Mouse (Mus musculus): ENCODE measurements around the gene Il2rb. TPM values are rescaled to one million over a fixed set of nuclear protein-coding genes. Genes with fewer than 3 reads are reported as not detected.

Gene Il2rb
- polyA plus RNA-seq, 1 experiment from 2014 or later: 0.41 TPM

GRCm38 (mm10) chr15:78514393-78515146, 19.5 kb upstream of the Il2rb start:
- Histone ChIP-seq H3K27me3 (ENCODE audit: control insufficient read depth, insufficient read depth, low read length) (no peaks in the 10 kb centered on the region), H3K4me1 (ENCODE audit: control insufficient read depth, insufficient read depth, low read length) (peaks cover 4% of the 10 kb centered on the region; the same call in 1 of the 2 replicates), H3K9me3 (ENCODE audit: control insufficient read depth, low read depth, low read length) (no peaks in the 10 kb centered on the region), H3K36me3 (ENCODE audit: control insufficient read depth, insufficient read depth, low read length) (no peaks in the 10 kb centered on the region), H3K4me3 (ENCODE audit: low read depth, low read length) (no peak overlapping the region), H3K4me2 (replicated peaks; ENCODE audit: low read depth, low read length) (no peak overlapping the region), H3K27ac (ENCODE audit: low read length) (no peak overlapping the region), H3K9ac (replicated peaks; ENCODE audit: low read depth, low read length) (no peak overlapping the region)
- 30% methylated on average over 7 of the region's 7 CpGs for WGBS
- ATAC-seq (ENCODE audit: insufficient number of reproducible peaks, insufficient read depth, low FRiP score, low read depth): peak; percentile 35; the same call in 1 of the 2 replicates

DNA sequence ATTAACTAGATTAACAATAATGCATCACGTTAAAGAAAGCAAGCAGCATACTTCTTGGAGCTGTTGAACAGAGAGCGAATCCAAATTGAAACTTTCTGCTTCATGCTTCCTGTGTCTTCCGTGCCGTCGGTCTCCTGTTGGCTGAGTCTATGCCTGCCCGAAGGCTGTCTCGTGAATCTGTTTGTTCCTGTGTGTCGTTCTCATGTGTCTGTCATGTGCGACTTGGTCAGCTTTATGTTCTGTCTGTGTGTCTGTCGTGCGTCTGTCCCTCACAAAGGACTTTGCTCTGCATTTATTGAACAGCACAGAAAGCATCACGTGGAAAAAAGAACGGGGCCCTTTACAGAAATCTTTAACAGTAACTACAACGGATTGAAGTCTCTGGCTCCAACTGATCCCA, 17.9 kb upstream of the Il2rb start:
- H3K4me3 ChIP-seq (ENCODE audit: low read depth, low read length): no peak overlapping the region
- ATAC-seq (ENCODE audit: insufficient number of reproducible peaks, insufficient read depth, low FRiP score, low read depth): no peak
- H3K4me2 ChIP-seq (replicated peaks; ENCODE audit: low read depth, low read length): no peak overlapping the region
- no peak overlapping the region for H3K9ac ChIP-seq (replicated peaks; ENCODE audit: low read depth, low read length)
- H3K4me1 ChIP-seq (ENCODE audit: control insufficient read depth, insufficient read depth, low read length): peaks cover 4% of the 10 kb centered on the region; the same call in 1 of the 2 replicates
- no peaks in the 10 kb centered on the region for H3K36me3 ChIP-seq (ENCODE audit: control insufficient read depth, insufficient read depth, low read length)
- H3K9me3 ChIP-seq (ENCODE audit: control insufficient read depth, low read depth, low read length): no peaks in the 10 kb centered on the region
- 80% methylated on average over 14 of the region's 14 CpGs for WGBS
- no peaks in the 10 kb centered on the region for H3K27me3 ChIP-seq (ENCODE audit: control insufficient read depth, insufficient read depth, low read length)
- H3K27ac ChIP-seq (ENCODE audit: low read length): no peak overlapping the region

GRCm38 (mm10) chr15:78511951-78512350, 16.9 kb upstream of the Il2rb start:
- H3K4me2 ChIP-seq (replicated peaks; ENCODE audit: low read depth, low read length): no peak overlapping the region
- H3K9me3 ChIP-seq (ENCODE audit: control insufficient read depth, low read depth, low read length): no peaks in the 10 kb centered on the region
- H3K9ac ChIP-seq (replicated peaks; ENCODE audit: low read depth, low read length): no peak overlapping the region
- no peak overlapping the region for H3K27ac ChIP-seq (ENCODE audit: low read length)
- H3K27me3 ChIP-seq (ENCODE audit: control insufficient read depth, insufficient read depth, low read length): no peaks in the 10 kb centered on the region
- H3K4me1 ChIP-seq (ENCODE audit: control insufficient read depth, insufficient read depth, low read length): peaks cover 4% of the 10 kb centered on the region; the same call in 1 of the 2 replicates
- ATAC-seq (ENCODE audit: insufficient number of reproducible peaks, insufficient read depth, low FRiP score, low read depth): no peak
- H3K36me3 ChIP-seq (ENCODE audit: control insufficient read depth, insufficient read depth, low read length): no peaks in the 10 kb centered on the region
- H3K4me3 ChIP-seq (ENCODE audit: low read depth, low read length): no peak overlapping the region
- WGBS: 54% methylated on average over 7 of the region's 7 CpGs

DNA sequence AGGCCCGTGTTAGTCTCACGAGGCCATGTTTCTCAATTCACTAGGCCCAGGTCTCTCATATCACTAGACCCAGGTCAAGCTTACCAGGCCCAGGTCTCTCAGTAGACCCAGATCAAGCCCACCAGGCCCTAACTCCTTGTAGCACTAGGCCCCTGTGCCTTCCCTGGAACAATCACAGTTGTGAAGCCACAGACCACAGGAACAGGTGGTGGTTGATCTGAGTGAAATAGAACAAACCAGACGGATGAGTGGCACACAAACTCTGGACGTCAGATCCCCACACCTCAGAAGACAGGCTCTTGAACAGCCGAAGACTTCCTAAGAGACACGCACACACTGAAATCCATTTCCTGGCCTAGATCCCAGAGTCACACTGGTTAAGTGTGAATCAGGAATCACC, 15.7 kb upstream of the Il2rb start:
- Histone ChIP-seq H3K9me3 (ENCODE audit: control insufficient read depth, low read depth, low read length) (no peaks in the 10 kb centered on the region), H3K4me3 (ENCODE audit: low read depth, low read length) (no peak overlapping the region), H3K27ac (ENCODE audit: low read length) (no peak overlapping the region), H3K9ac (replicated peaks; ENCODE audit: low read depth, low read length) (no peak overlapping the region), H3K27me3 (ENCODE audit: control insufficient read depth, insufficient read depth, low read length) (no peaks in the 10 kb centered on the region), H3K4me1 (ENCODE audit: control insufficient read depth, insufficient read depth, low read length) (peaks cover 4% of the 10 kb centered on the region; the same call in 1 of the 2 replicates), H3K4me2 (replicated peaks; ENCODE audit: low read depth, low read length) (no peak overlapping the region), H3K36me3 (ENCODE audit: control insufficient read depth, insufficient read depth, low read length) (no peaks in the 10 kb centered on the region)
- no peak for ATAC-seq (ENCODE audit: insufficient number of reproducible peaks, insufficient read depth, low FRiP score, low read depth)
- WGBS: 86% methylated on average over 6 of the region's 6 CpGs

DNA sequence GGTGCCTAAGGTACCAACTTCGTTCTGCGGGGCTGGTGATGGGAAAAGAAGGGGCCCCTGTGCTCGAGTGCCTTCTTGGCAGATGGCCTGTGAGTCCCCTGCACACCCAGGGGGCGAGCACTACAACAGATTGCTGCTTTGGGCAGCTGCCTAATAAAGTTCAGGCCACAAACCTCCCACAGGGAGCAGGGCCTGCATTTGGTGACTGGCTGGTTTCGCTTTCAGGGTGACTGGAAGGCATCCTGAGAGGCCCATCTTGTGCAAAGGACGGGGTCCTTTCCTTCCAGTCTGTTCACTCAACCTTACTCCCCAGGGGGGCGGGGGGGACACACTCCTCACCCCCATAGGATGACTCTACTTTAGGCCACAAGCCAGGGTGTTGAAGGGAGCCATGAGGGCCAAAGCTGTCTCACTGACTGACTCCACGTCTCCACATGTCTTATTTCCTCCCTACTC, 15.1 kb upstream of the Il2rb start:
- no peak for ATAC-seq (ENCODE audit: insufficient number of reproducible peaks, insufficient read depth, low FRiP score, low read depth)
- no peak overlapping the region for H3K9ac ChIP-seq (replicated peaks; ENCODE audit: low read depth, low read length)
- H3K4me1 ChIP-seq (ENCODE audit: control insufficient read depth, insufficient read depth, low read length): peaks cover 4% of the 10 kb centered on the region; the same call in 1 of the 2 replicates
- no peaks in the 10 kb centered on the region for H3K27me3 ChIP-seq (ENCODE audit: control insufficient read depth, insufficient read depth, low read length)
- 71% methylated on average over 8 of the region's 8 CpGs for WGBS
- H3K4me2 ChIP-seq (replicated peaks; ENCODE audit: low read depth, low read length): no peak overlapping the region
- H3K36me3 ChIP-seq (ENCODE audit: control insufficient read depth, insufficient read depth, low read length): no peaks in the 10 kb centered on the region
- no peak overlapping the region for H3K27ac ChIP-seq (ENCODE audit: low read length)
- no peak overlapping the region for H3K4me3 ChIP-seq (ENCODE audit: low read depth, low read length)
- no peaks in the 10 kb centered on the region for H3K9me3 ChIP-seq (ENCODE audit: control insufficient read depth, low read depth, low read length)

DNA sequence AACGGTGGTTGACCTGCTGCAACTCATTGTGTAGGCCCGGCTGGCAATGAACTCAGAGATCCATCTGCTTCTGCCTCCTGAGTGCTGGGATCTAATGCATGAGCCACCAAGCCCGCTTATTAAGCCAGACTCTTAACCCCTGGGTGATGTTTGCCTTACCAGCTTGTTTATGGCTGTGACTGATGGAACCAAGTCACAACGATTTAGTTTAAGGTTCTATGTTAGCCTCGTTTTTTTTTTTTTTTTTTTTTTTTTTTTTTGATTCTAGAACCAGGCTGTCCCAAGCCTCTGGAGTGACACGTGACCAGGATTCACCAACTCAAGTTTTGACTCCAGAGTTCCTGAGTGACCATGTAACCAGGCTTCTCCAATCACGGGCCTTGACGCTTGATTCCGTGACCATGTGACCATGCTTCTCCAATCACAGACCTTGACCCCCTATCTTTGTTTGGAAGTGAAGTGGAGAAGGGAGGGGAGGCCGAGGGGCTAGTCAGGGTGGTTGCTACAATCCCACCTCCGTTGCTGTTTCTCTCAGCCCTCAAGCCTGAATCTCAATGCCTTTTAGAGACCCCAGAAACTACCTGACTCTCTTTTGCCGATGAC, 14.3 kb upstream of the Il2rb start:
- no peaks in the 10 kb centered on the region for H3K27me3 ChIP-seq (ENCODE audit: control insufficient read depth, insufficient read depth, low read length)
- peaks cover 4% of the 10 kb centered on the region; the same call in 1 of the 2 replicates for H3K9me3 ChIP-seq (ENCODE audit: control insufficient read depth, low read depth, low read length)
- 40% methylated on average over 12 of the region's 12 CpGs for WGBS
- no peak overlapping the region for H3K4me3 ChIP-seq (ENCODE audit: low read depth, low read length)
- H3K4me1 ChIP-seq (ENCODE audit: control insufficient read depth, insufficient read depth, low read length): peaks cover 4% of the 10 kb centered on the region; the same call in 1 of the 2 replicates
- no peak overlapping the region for H3K4me2 ChIP-seq (replicated peaks; ENCODE audit: low read depth, low read length)
- no peak overlapping the region for H3K27ac ChIP-seq (ENCODE audit: low read length)
- no peak overlapping the region for H3K9ac ChIP-seq (replicated peaks; ENCODE audit: low read depth, low read length)
- no peak for ATAC-seq (ENCODE audit: insufficient number of reproducible peaks, insufficient read depth, low FRiP score, low read depth)
- no peaks in the 10 kb centered on the region for H3K36me3 ChIP-seq (ENCODE audit: control insufficient read depth, insufficient read depth, low read length)

DNA sequence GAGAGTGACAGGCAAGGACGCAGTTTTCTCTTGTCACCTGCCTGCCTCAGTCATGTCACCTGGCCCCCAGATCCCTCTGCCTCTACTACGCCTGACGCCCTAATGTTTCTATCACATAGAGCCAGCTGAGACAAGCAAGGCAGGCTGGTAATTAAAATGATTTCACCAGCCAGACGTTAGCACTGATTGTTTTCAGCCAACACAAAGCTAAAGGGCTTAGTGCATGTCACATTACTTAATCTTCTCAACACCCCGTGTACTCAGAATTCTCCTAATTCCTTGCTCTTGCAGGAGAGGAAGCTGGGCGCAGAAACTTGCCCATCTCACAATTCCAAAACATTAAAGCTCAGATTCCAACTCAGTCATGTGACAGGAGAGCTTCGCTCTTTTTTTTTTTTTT, 13.4 kb upstream of the Il2rb start:
- no peak overlapping the region for H3K9ac ChIP-seq (replicated peaks; ENCODE audit: low read depth, low read length)
- peaks cover 4% of the 10 kb centered on the region; the same call in 1 of the 2 replicates for H3K4me1 ChIP-seq (ENCODE audit: control insufficient read depth, insufficient read depth, low read length)
- H3K4me3 ChIP-seq (ENCODE audit: low read depth, low read length): no peak overlapping the region
- no peak overlapping the region for H3K4me2 ChIP-seq (replicated peaks; ENCODE audit: low read depth, low read length)
- WGBS: 62% methylated on average over 7 of the region's 7 CpGs
- peaks cover 4% of the 10 kb centered on the region; the same call in 1 of the 2 replicates for H3K9me3 ChIP-seq (ENCODE audit: control insufficient read depth, low read depth, low read length)
- H3K36me3 ChIP-seq (ENCODE audit: control insufficient read depth, insufficient read depth, low read length): no peaks in the 10 kb centered on the region
- H3K27me3 ChIP-seq (ENCODE audit: control insufficient read depth, insufficient read depth, low read length): no peaks in the 10 kb centered on the region
- ATAC-seq (ENCODE audit: insufficient number of reproducible peaks, insufficient read depth, low FRiP score, low read depth): no peak
- H3K27ac ChIP-seq (ENCODE audit: low read length): no peak overlapping the region

- H3K27me3 ChIP-seq (ENCODE audit: control insufficient read depth, insufficient read depth, low read length): no peaks in the 10 kb centered on the region
- H3K4me1 ChIP-seq (ENCODE audit: control insufficient read depth, insufficient read depth, low read length): peaks cover 4% of the 10 kb centered on the region; the same call in 1 of the 2 replicates
- H3K36me3 ChIP-seq (ENCODE audit: control insufficient read depth, insufficient read depth, low read length): no peaks in the 10 kb centered on the region
- 70% methylated on average over 3 of the region's 3 CpGs for WGBS
- no peak overlapping the region for H3K4me3 ChIP-seq (ENCODE audit: low read depth, low read length)
- no peak overlapping the region for H3K27ac ChIP-seq (ENCODE audit: low read length)
- no peak overlapping the region for H3K4me2 ChIP-seq (replicated peaks; ENCODE audit: low read depth, low read length)
- peaks cover 4% of the 10 kb centered on the region; the same call in 1 of the 2 replicates for H3K9me3 ChIP-seq (ENCODE audit: control insufficient read depth, low read depth, low read length)
- no peak overlapping the region for H3K9ac ChIP-seq (replicated peaks; ENCODE audit: low read depth, low read length)
- no peak for ATAC-seq (ENCODE audit: insufficient number of reproducible peaks, insufficient read depth, low FRiP score, low read depth)
Measured at GRCm38 (mm10) chr15:78505541-78505940, 10.5 kb upstream of the Il2rb start.

Measured in stomach, embryonic 14.5 days (tissue).